Mouse (Mus musculus): ENCODE results near the gene Wnt16. TPM values are rescaled to one million over a fixed set of nuclear protein-coding genes. Genes with fewer than 3 reads are reported as not detected.

The Wnt16 gene
- total and polyA plus RNA-seq, 3 experiments, result 10.9 to 71.1 (median 15.9) TPM

GRCm38 (mm10) chr6:22325364-22326072 is 37.5 kb downstream of the Wnt16 start (continued):
- TF ChIP-seq MAX (IDR thresholded peaks at IDR 0.05; ENCODE audit: low read length), result no peak
- no peak for TF ChIP-seq GABPA (IDR thresholded peaks at IDR 0.05; ENCODE audit: insufficient replicate concordance, low read depth, low read length)
- TF ChIP-seq CHD1 (IDR thresholded peaks at IDR 0.05; ENCODE audit: low read depth, low read length), result no peak
- no peak for TF ChIP-seq E2F4 (IDR thresholded peaks at IDR 0.05; ENCODE audit: insufficient replicate concordance, low read depth, low read length)
- no peak for TF ChIP-seq KAT2A (IDR thresholded peaks at IDR 0.05; ENCODE audit: insufficient replicate concordance, low read length)
- TF ChIP-seq ZMIZ1 (IDR thresholded peaks at IDR 0.05; ENCODE audit: low read depth, low read length), result no peak
- no peak for TF ChIP-seq ELF1 (IDR thresholded peaks at IDR 0.05; ENCODE audit: low read depth, low read length)
- peak; percentile 68; the same call in 1 of the 2 replicates for TF ChIP-seq MAFK (IDR thresholded peaks at IDR 0.05; ENCODE audit: insufficient replicate concordance, low read length)
- TF ChIP-seq NELFE (IDR thresholded peaks at IDR 0.05; ENCODE audit: low read depth, low read length), result no peak
- TF ChIP-seq HCFC1 (IDR thresholded peaks at IDR 0.05; ENCODE audit: low read depth, low read length), result no peak
- no peak for TF ChIP-seq TBP (conservative IDR thresholded peaks at IDR 0.05; ENCODE audit: low read depth, low read length)
- TF ChIP-seq MEF2A (IDR thresholded peaks at IDR 0.05; ENCODE audit: borderline replicate concordance, low read depth, low read length), result peak; percentile 35; the same call in 1 of the 2 replicates
- 0 out of 2 replicates have a peak, but pooled peaks have one; percentile 33 for TF ChIP-seq MXI1 (IDR thresholded peaks at IDR 0.05; ENCODE audit: low read depth, low read length)
- TF ChIP-seq ETS1 (conservative IDR thresholded peaks at IDR 0.05; ENCODE audit: low read depth, low read length), result no peak
- no peak for TF ChIP-seq ZNF384 (IDR thresholded peaks at IDR 0.05; ENCODE audit: low read depth, low read length)
- no peak for TF ChIP-seq SIN3A (IDR thresholded peaks at IDR 0.05; ENCODE audit: low read length)
- TF ChIP-seq RAD21 (IDR thresholded peaks at IDR 0.05; ENCODE audit: low read depth, low read length), result peak; percentile 97

DNA sequence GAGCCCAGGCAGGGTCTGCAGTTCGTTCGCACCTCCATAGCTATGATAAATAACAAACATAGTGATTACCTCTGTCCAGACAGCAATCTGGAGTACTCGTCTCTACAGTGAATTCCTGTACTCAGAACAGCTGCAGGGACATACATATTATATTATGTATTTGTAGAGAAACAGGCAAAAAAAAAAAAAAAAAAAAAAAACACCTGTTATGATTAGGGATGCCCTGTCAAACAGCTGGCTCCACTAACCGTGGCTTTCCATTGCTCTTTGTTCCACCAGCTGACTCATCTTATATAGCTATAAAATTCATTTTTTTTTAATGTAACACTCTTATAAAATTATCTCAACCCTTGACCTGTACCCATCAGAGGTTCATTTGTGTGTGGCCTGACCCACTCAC is 38.3 kb downstream of the Wnt16 start:
- no peaks in the 10 kb centered on the region for H3K9me3 ChIP-seq (replicated peaks; ENCODE audit: low read length)
- peak overlapping the region; percentile 34; the same call in 1 of the 2 replicates for H3K27ac ChIP-seq (ENCODE audit: insufficient read depth, low read depth)
- dilution Hi-C loops (cut with MboI; ENCODE audit: extremely low pct_ligation_motif_present, extremely low pct_unique_long_range_greater_than_20kb, low sequenced_read_pairs), result no loop called here
- DNase-seq (ENCODE audit: extremely low read depth), result no peak
- no peak overlapping the region for H3K4me3 ChIP-seq (replicated peaks in 1 of 3; ENCODE audit: low read depth in 2 of 3, low read length in 2 of 3, poor library complexity in 1 of 3)
- peaks cover 53 to 80% of the 10 kb centered on the region in 2 experiments for H3K36me3 ChIP-seq (replicated peaks in 1 of 2; ENCODE audit: control insufficient read depth in 1 of 2, insufficient read depth in 1 of 2, low read length in 1 of 2)
- no peak overlapping the region for H3K9ac ChIP-seq (ENCODE audit: insufficient read depth, low read depth)
- in situ Hi-C loops (cut with MboI; ENCODE audit: low pct_ligation_motif_present, low pct_unique_long_range_greater_than_20kb, low sequenced_read_pairs), result loop anchor here (10.0 kb wide), 1 partner anchor 169 kb away; no protein-coding TSS in a partner anchor
- H3K79me2 ChIP-seq (replicated peaks; ENCODE audit: control insufficient read depth, extremely low read depth, insufficient read depth, poor library complexity, severe bottlenecking), result peaks cover 65% of the 10 kb centered on the region
- no peaks in the 10 kb centered on the region for H3K27me3 ChIP-seq (replicated peaks)
- peaks cover 17 to 61% of the 10 kb centered on the region in 2 experiments for H3K4me1 ChIP-seq (ENCODE audit: control insufficient read depth in 1 of 2, insufficient read depth in 2 of 2)
- H3K4me2 ChIP-seq (ENCODE audit: insufficient read depth, low read depth, poor library complexity, severe bottlenecking), result no peak overlapping the region
- no peak for TF ChIP-seq IRF4 (IDR thresholded peaks at IDR 0.05; ENCODE audit: low read depth, low read length)
- no peak for TF ChIP-seq CHD1 (IDR thresholded peaks at IDR 0.05; ENCODE audit: low read depth, low read length)
- peak; percentile 48; the same call in 1 of the 2 replicates for TF ChIP-seq ETS1 (conservative IDR thresholded peaks at IDR 0.05; ENCODE audit: low read depth, low read length)
- TF ChIP-seq ZKSCAN1 (IDR thresholded peaks at IDR 0.05; ENCODE audit: borderline replicate concordance, low read depth, low read length), result no peak
- TF ChIP-seq PAX5 (IDR thresholded peaks at IDR 0.05; ENCODE audit: low read length), result no peak
- TF ChIP-seq MXI1 (IDR thresholded peaks at IDR 0.05; ENCODE audit: low read depth, low read length), result no peak
- TF ChIP-seq ZNF384 (IDR thresholded peaks at IDR 0.05; ENCODE audit: low read depth, low read length), result peak; percentile 77
- TF ChIP-seq MAZ (IDR thresholded peaks at IDR 0.05; ENCODE audit: low read depth, low read length), result no peak
- TF ChIP-seq POLR2A (IDR thresholded peaks at IDR 0.05; ENCODE audit: low read depth, low read length), result no peak
- no peak for TF ChIP-seq NELFE (IDR thresholded peaks at IDR 0.05; ENCODE audit: low read depth, low read length)
- no peak for TF ChIP-seq CHD2 (IDR thresholded peaks at IDR 0.05; ENCODE audit: low read length)
- no peak for TF ChIP-seq MAX (IDR thresholded peaks at IDR 0.05; ENCODE audit: low read length)
